Mouse (Mus musculus): Measurements from ENCODE around the gene Scamp4. TPM values are rescaled to one million over a fixed set of nuclear protein-coding genes. Genes with fewer than 3 reads are reported as not detected.
A peak's percentile ranks its signal among the peaks of the same experiment; 100 is the strongest.

The Scamp4 gene
- polyA plus RNA-seq, 1 experiment from 2014 or later: 102 TPM

DNA sequence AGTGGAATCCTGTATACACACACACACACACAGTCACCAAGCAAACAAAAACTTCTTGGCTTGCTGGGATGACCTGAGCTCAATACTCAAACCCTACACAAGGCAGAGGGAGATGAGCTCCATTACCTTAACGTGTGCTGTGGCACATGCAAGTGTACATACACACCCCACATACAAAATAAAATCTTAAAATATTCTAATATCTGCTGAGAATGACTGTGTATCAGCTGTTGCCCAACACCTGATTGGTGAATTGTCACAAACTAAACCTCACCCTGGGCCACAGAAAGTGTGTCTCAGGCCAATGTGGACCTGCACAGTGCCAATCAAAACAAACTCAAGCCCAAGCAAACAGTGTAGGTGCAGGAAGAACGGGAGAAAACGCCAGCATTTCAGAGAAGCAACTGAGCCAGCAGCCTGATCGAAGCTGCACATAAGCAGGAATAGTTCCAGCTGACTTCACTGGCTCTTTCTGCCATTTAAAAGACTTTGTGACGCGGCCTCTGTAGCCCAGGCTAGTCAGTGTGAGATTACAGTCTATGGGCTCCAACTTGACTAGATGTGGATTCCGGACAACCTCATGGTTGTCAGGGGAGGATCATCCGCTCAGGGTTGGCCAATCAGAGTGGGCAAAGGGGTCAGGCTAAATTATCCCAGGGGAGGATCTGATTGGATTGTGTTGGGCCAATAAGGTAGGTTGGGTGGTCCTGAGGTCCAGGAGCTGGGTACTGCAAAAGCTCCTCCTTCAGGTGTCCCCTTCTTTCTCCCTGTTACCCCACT, 17.0 kb downstream of the Scamp4 start:
- Histone ChIP-seq H3K4me3 (no peak overlapping the region), H3K4me2 (no peak overlapping the region), H3K9me3 (no peaks in the 10 kb centered on the region), H3K27ac (no peak overlapping the region), H3K9ac (no peak overlapping the region), H3K36me3 (peaks cover 16% of the 10 kb centered on the region), H3K27me3 (no peaks in the 10 kb centered on the region), H3K4me1 (peaks cover 24% of the 10 kb centered on the region)
- no peak for ATAC-seq (ENCODE audit: insufficient number of reproducible peaks, low FRiP score, low TSS enrichment, low read depth)
- 34% methylated on average over 8 of the region's 8 CpGs for WGBS

DNA sequence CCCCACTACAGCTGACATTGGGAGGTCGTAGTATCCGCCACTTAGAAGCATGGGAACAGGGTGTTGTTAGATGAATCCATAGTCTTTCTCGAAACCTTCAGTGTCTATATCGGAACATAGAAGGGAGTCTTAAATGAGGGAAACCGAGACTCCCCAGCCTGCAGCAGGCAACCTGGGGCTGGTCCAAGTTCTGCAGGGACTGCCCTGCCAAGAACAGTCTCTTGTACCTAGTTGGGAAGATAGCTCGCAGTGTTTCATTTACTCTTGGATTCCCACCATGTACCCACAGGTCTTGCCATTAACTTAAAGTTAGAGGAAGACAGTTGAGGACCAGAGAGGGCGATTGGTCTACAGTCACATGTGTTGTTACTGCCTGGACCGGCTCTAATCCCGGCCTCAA, 17.7 kb downstream of the Scamp4 start:
- Histone ChIP-seq H3K9ac (no peak overlapping the region), H3K36me3 (peaks cover 9% of the 10 kb centered on the region), H3K4me3 (no peak overlapping the region), H3K4me2 (no peak overlapping the region), H3K9me3 (no peaks in the 10 kb centered on the region), H3K4me1 (peaks cover 31% of the 10 kb centered on the region), H3K27ac (no peak overlapping the region), H3K27me3 (no peaks in the 10 kb centered on the region)
- no peak for ATAC-seq (ENCODE audit: insufficient number of reproducible peaks, low FRiP score, low TSS enrichment, low read depth)
- 87% methylated on average over 9 of the region's 9 CpGs for WGBS

DNA sequence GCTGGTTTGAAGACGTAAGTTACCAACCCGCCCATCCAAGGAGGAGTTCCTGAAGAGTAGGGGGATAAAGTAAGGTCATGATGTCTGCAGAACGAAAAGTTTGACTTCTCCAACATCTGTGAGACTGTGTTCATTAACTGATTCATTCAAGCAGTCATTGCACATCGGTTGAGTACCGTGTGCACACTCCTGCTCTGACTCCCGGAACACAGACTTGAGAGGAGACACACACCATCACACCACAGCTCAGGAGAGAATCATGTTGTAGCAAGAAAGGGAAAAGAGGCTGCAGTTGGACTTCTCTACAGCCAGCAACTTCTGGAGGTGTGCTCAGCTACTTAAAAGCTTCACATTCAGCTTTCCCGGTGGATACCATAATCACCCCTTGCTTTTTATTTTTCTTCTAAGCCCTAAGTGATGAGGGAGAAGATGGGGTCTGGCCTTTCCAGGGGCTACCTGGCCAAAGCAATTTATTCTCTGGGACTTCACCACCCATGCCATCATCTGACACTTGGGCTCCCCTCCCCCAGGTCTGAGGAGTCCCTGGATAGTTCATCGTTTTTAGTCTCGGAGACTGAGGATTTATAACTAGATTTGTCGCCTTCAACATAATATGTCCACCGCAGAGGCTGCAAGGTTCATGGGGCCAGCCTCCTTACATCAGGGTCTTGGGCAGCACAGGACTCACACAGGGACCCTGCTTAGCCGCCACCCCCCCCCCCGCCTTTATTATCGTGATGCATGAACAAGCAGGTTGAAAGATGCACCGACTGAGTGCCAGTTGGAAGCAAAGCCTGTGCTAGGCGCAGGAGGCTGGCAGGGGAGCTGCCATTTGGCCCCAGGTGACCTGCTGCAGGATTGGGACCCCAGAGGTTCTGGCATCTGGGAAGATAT, 18.4 kb downstream of the Scamp4 start:
- WGBS: 53% methylated on average over 16 of the region's 16 CpGs
- Histone ChIP-seq H3K27ac (peak overlapping the region; percentile 96), H3K4me3 (peak overlapping the region; percentile 94), H3K9me3 (no peaks in the 10 kb centered on the region), H3K36me3 (0 out of 2 replicates have a peak, but pooled peaks cover 2% of the 10 kb centered on the region), H3K9ac (peak overlapping the region; percentile 26; the same call in 1 of the 2 replicates), H3K4me2 (peak overlapping the region; percentile 56), H3K4me1 (peaks cover 33% of the 10 kb centered on the region), H3K27me3 (no peaks in the 10 kb centered on the region)
- ATAC-seq (ENCODE audit: insufficient number of reproducible peaks, low FRiP score, low TSS enrichment, low read depth): no peak

DNA sequence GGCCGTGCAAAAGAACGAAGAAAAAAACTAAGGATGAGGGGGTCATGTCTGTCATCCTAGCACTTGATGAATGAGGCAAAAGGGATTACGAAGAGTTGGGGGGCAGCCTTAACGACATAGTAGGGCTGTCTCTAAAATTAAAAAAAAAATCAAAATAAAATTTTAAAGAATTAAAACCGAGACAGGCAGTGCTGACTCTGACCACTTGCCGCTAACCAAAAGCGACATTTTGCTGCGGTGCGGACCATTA, 18.9 kb downstream of the Scamp4 start:
- Histone ChIP-seq H3K27me3 (no peaks in the 10 kb centered on the region), H3K9me3 (no peaks in the 10 kb centered on the region), H3K36me3 (no peaks in the 10 kb centered on the region), H3K4me2 (peak overlapping the region; percentile 56), H3K27ac (peak overlapping the region; percentile 96), H3K4me3 (peak overlapping the region; percentile 94), H3K4me1 (peaks cover 33% of the 10 kb centered on the region), H3K9ac (peak overlapping the region; percentile 26; the same call in 1 of the 2 replicates)
- no peak for ATAC-seq (ENCODE audit: insufficient number of reproducible peaks, low FRiP score, low TSS enrichment, low read depth)
- WGBS: 2% methylated on average over 9 of the region's 9 CpGs

DNA sequence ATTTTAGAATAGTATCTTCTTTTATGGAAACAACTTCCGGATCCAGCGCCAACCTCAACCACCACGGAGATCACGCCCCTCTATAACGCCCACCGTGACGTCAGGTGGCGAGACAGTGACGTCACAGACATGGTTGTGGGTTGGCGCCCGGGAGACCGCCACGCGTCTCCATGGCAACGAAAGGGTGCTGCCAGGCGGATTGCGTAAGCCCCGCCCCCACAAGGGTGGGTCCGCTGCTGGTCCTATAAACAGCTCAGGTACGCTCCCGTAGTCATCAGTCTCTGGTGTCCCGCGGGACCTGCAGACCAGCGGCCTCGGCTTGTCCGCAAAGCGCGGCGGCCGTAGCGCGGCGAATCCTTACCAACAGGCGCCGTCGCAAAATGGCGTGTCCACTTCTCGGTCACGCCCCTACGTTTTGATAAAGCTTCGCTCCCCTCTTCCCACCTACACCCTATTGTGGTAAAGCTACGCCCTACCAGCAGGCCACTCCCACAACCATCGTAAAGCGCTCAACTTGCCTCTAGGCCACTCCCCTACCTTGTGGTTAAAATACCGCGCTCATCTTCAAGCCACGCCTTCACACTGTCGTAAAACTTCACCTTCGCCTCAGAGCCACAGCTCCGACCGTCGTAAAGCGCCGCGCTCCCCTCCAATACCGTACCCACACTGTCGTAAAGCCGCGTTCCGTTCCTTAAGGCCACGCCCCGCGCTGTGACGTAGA, 19.4 kb downstream of the Scamp4 start:
- Histone ChIP-seq H3K9me3 (no peaks in the 10 kb centered on the region), H3K4me3 (peak overlapping the region; percentile 94), H3K4me1 (peaks cover 33% of the 10 kb centered on the region), H3K27me3 (no peaks in the 10 kb centered on the region), H3K36me3 (no peaks in the 10 kb centered on the region), H3K9ac (no peak overlapping the region; the same call in 1 of the 2 replicates), H3K4me2 (peak overlapping the region; percentile 56), H3K27ac (peak overlapping the region; percentile 96)
- peak; percentile 96 for ATAC-seq (ENCODE audit: insufficient number of reproducible peaks, low FRiP score, low TSS enrichment, low read depth)
- under 1% methylated on average over 64 of the region's 64 CpGs for WGBS

DNA sequence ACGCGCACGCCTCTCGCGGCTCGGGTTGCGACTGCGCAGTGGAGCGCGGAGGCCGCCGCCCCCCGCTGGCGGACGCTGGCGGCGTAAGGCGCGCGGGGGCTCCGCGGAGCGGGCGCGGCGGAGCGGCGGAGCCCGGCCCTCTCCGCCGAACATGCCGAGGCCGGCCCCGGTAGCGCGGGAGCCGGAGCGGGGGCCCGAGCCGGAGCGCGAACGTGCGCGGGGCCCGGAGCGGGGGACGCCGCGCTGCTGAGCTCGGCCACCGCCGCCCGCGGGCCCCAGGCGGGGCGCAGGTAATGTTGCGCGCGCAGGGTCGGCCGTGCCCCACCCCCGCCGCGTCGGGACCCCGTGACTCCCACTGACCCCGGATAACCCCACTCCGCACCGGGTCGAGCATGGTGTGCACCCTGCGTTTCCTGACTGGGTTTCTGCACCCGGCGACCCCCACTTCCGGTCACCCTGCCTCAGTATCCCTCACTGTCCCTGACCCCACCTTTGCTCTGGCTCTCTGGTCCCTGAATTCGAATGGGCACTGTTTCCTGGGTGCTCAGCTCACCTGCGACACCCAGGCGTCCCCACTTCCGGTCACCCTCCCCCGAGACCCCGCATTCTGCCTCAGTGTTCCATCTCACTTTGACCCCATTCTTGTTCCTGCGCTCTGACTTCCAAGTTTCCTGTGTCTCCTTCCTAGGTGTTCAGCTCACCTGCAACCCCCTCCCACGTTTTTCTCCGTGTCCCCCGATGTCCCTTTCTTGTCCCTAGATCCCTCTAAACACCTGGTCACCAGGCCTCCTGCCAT, 20.2 kb downstream of the Scamp4 start, which contains the start of gene Csnk1g2:
Csnk1g2 (plus strand) TSS at position 178 of the 796 bp plus-strand sequence.
- no peak for ATAC-seq (ENCODE audit: insufficient number of reproducible peaks, low FRiP score, low TSS enrichment, low read depth)
- under 1% methylated on average over 66 of the region's 85 CpGs for WGBS
- H3K4me2 ChIP-seq: peak within 1 kb of the TSS; percentile 91

DNA sequence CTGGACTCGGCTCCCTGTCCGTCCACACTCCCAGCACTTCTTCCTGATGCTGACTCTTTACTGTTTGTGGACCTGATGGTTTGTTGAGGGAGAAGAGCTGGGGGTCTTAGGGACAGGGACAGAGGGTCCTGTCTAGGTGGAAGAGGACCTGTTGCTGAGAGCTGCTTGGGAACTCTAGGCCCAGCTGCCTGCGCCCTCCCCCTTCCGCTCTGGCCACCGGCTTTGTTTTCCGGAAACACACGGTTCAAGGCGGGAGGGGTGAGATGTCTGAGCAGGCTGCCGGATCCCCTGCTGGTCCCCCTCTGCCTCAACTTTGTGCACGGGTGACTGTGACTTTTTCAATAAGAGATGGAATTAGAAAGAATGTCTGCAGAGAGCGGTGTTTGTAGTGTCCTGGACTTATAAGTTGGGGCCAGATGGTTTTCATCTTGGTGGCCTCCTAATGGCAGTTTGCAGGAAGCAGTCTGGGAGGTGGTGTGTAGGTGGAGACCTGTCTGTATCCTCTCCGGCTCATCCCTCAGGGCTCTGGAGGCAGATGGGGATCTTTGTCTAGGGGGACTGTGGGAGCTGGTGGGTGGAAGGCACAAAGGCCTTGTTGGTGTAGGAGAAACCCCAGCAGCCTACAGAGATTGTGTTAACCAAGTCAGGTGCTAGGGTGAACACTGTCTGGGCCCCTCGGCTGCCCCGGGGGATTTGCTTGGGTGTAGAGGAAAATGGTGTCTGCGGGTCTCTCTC, 21.0 kb downstream of the Scamp4 start:
- 7% methylated on average over 15 of the region's 15 CpGs for WGBS
- Histone ChIP-seq H3K9ac (peak overlapping the region; percentile 89), H3K9me3 (no peaks in the 10 kb centered on the region), H3K4me1 (peaks cover 44% of the 10 kb centered on the region), H3K4me2 (peak overlapping the region; percentile 91), H3K27ac (peak overlapping the region; percentile 87), H3K36me3 (no peaks in the 10 kb centered on the region), H3K27me3 (no peaks in the 10 kb centered on the region), H3K4me3 (peak overlapping the region; percentile 94)
- no peak for ATAC-seq (ENCODE audit: insufficient number of reproducible peaks, low FRiP score, low TSS enrichment, low read depth)

More for the DNA sequence above, 20.2 kb downstream of the Scamp4 start, which contains the start of gene Csnk1g2:
- Histone ChIP-seq H3K36me3 (no peaks in the 10 kb centered on the region), H3K4me3 (peak within 1 kb of the TSS; percentile 94), H3K9me3 (no peaks in the 10 kb centered on the region), H3K4me1 (peaks cover 41% of the 10 kb centered on the region), H3K27ac (peak within 1 kb of the TSS; percentile 96), H3K9ac (peak within 1 kb of the TSS; percentile 89), H3K27me3 (no peaks in the 10 kb centered on the region)

DNA sequence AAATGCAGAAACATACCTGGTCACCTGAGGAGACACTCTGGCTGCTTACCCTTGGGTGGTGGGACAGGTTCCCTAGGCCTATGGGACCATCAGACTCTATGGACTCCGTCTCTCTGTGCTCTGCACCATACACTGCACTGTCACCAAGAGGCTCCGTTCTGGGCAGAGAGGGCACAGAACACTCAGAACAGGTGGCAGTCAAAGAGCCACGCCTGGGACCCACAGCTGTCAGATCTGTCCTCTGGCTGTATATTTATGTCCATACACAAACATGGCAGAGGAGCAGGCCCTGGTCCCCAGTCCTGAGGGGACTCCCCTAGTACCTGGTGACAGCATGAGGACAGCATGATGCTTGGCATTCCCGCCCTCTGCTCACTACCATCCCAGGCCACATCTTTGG, 23.1 kb downstream of the Scamp4 start:
- H3K27me3 ChIP-seq: no peaks in the 10 kb centered on the region
- WGBS: 84% methylated on average over 4 of the region's 4 CpGs
- H3K4me3 ChIP-seq: no peak overlapping the region
- H3K9me3 ChIP-seq: no peaks in the 10 kb centered on the region
- peaks cover 48% of the 10 kb centered on the region for H3K4me1 ChIP-seq
- no peak overlapping the region for H3K9ac ChIP-seq
- ATAC-seq (ENCODE audit: insufficient number of reproducible peaks, low FRiP score, low TSS enrichment, low read depth): no peak
- no peak overlapping the region for H3K4me2 ChIP-seq
- H3K27ac ChIP-seq: no peak overlapping the region
- H3K36me3 ChIP-seq: peaks cover 11% of the 10 kb centered on the region; the same call in 1 of the 2 replicates

DNA sequence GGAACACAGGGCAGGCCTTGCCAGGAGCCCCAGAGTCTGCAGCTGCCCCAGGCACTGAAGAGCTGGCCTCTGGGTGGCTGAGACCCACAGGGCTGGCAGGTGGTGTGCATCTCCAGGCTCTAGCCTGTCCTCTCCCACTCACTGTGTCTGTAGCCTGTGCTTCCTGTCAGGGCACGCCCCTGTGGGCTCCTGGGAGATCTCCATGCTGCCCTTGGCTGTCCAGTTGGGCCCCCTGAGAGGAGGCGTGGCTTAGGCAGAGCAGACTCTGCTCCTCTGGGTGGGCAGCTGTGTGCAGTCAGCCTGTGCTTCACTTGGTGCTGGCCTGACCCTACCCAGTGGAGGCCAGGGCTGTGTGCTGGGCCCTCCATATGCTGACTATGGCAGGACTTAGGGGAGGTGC, 25.0 kb downstream of the Scamp4 start:
- Histone ChIP-seq H3K9ac (no peak overlapping the region), H3K27ac (no peak overlapping the region), H3K4me1 (peaks cover 42% of the 10 kb centered on the region), H3K9me3 (no peaks in the 10 kb centered on the region), H3K27me3 (no peaks in the 10 kb centered on the region), H3K4me3 (no peak overlapping the region), H3K4me2 (no peak overlapping the region), H3K36me3 (peaks cover 16% of the 10 kb centered on the region)
- peak; percentile 32 for ATAC-seq (ENCODE audit: insufficient number of reproducible peaks, low FRiP score, low TSS enrichment, low read depth)
- WGBS: 66% methylated on average over 2 of the region's 2 CpGs

DNA sequence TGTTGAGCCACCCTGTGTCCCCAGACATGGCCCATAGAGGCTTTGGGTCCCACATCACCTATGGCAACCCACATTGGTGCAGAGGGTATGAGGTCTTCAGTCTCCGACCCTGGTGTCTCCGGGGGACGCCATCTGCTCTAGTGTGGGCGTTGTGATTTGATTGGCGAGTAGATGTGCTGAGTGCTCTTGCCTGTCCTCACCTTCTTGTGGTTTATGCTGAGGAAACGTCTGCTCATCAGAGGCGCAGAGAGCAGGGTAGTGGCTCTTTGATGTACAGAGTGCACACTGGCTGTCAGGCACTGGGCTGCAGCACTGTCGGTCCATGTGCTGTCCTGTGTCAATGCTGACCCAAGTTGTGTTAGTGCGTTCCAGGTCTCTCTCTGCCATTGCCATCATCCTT, 26.3 kb downstream of the Scamp4 start:
- WGBS: 86% methylated on average over 9 of the region's 9 CpGs
- peaks cover 34% of the 10 kb centered on the region for H3K4me1 ChIP-seq
- no peak overlapping the region for H3K4me3 ChIP-seq
- ATAC-seq (ENCODE audit: insufficient number of reproducible peaks, low FRiP score, low TSS enrichment, low read depth): no peak
- peaks cover 21% of the 10 kb centered on the region for H3K36me3 ChIP-seq
- H3K27me3 ChIP-seq: no peaks in the 10 kb centered on the region
- no peak overlapping the region for H3K4me2 ChIP-seq
- H3K9me3 ChIP-seq: no peaks in the 10 kb centered on the region
- no peak overlapping the region for H3K27ac ChIP-seq
- H3K9ac ChIP-seq: no peak overlapping the region

Measured in limb, embryonic 15.5 days (tissue).